Mouse (Mus musculus): ENCODE measurements at regions not wholly inside any gene's neighbourhood (a gene's known extent, or its start where the extent isn't known, plus 50 kb on each side); places are given as distances from the start of the nearest gene placed in this dataset.

DNA sequence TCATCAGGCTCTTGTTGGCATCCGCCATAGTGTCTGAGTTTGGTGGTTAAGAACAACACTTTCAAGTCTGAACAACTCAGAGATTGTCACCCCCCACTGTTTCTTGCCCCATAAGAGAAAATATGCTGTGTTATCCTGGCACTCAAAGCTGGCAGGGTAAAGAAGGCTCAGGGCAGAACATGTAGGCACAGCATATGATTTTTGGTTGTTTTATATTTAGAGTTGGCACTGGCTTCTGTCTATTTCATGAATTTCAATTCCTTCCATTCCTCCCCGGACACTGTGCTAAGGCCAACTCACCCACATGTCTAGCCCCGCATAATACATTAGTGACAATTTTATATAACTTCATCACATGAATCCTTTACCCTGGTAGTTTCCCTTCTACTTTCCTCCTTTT is 83.5 kb upstream of the Fam84a start:
- TF ChIP-seq CTCF (IDR thresholded peaks at IDR 0.05; ENCODE audit: low read depth, low read length) = no peak
- no peak for TF ChIP-seq POLR2A (IDR thresholded peaks at IDR 0.05; ENCODE audit: extremely low read depth, insufficient read depth, low read length)

Measured in liver, adult 2 months (tissue).